Mouse (Mus musculus) kidney, adult 2 months (tissue): Measurements from ENCODE around the gene Erich4. TPM values are rescaled to one million over a fixed set of nuclear protein-coding genes. Genes with fewer than 3 reads are reported as not detected.

Experiments used
- DNase-seq: peaks from one replicate; pipeline ENCODE4 v3.0.0; 2021
- H3K27ac ChIP-seq: fragments of 200-500 bp; 2 replicates; pipeline ENCODE4 v1.5.1; 2012; ENCODE audit warnings: low read depth, low read length, control low read depth, inconsistent platforms; ENCODE audit not compliant: insufficient read depth
- H3K27me3 ChIP-seq: fragments of 200-500 bp; replicated peaks from 2 replicates; pipeline ENCODE4 v1.6.1; 2012; ENCODE audit warnings: mild to moderate bottlenecking, moderate library complexity, low read length, inconsistent platforms; ENCODE audit not compliant: control insufficient read depth, insufficient read depth
- H3K36me3 ChIP-seq: fragments of 200-500 bp; 2 replicates; pipeline ENCODE4 v1.6.1; 2012; ENCODE audit warnings: mild to moderate bottlenecking, moderate library complexity, low read length, inconsistent platforms; ENCODE audit not compliant: control insufficient read depth, insufficient read depth
- H3K4me1 ChIP-seq: fragments of 200-500 bp; 2 replicates; pipeline ENCODE4 v1.6.1; 2011; ENCODE audit warnings: low read length; ENCODE audit not compliant: control insufficient read depth, insufficient read depth
- H3K4me3 ChIP-seq: fragments of 200-500 bp; 2 replicates; pipeline ENCODE4 v1.5.1; 2011; ENCODE audit warnings: mild to moderate bottlenecking, low read depth, low read length, control low read depth; ENCODE audit not compliant: insufficient read depth
- CTCF ChIP-seq: fragments of 200-500 bp; conservative IDR thresholded peaks from 2 replicates; pipeline ENCODE4 v1.5.1; 2011; ENCODE audit warnings: low read depth, mild to moderate bottlenecking, control low read depth, low read length, moderate library complexity, mixed read lengths; ENCODE audit not compliant: insufficient read depth, insufficient read length
- POLR2A ChIP-seq: fragments of 200-500 bp; IDR thresholded peaks from one replicate; pipeline ENCODE4 v1.6.1; 2011; ENCODE audit warnings: low read depth, low read length, control low read depth
- WGBS: fragments of 180-500 bp; shearing (Covaris S2); methylation state at CpG from one replicate; pipeline ENCODE4 v1.1.7; 2018; 5-methylcytosine and 5-hydroxymethylcytosine counted together
- polyA plus RNA-seq: library from polyadenylated mRNA; depleted of rRNA; stranded (reverse); fragments of >200 nt; gene quantifications from 2 replicates; pipeline ENCODE4 v1.2.3, GENCODE M21; 2012

The Erich4 gene
- polyA plus RNA-seq, 1 experiment = 49.7 TPM

DNA sequence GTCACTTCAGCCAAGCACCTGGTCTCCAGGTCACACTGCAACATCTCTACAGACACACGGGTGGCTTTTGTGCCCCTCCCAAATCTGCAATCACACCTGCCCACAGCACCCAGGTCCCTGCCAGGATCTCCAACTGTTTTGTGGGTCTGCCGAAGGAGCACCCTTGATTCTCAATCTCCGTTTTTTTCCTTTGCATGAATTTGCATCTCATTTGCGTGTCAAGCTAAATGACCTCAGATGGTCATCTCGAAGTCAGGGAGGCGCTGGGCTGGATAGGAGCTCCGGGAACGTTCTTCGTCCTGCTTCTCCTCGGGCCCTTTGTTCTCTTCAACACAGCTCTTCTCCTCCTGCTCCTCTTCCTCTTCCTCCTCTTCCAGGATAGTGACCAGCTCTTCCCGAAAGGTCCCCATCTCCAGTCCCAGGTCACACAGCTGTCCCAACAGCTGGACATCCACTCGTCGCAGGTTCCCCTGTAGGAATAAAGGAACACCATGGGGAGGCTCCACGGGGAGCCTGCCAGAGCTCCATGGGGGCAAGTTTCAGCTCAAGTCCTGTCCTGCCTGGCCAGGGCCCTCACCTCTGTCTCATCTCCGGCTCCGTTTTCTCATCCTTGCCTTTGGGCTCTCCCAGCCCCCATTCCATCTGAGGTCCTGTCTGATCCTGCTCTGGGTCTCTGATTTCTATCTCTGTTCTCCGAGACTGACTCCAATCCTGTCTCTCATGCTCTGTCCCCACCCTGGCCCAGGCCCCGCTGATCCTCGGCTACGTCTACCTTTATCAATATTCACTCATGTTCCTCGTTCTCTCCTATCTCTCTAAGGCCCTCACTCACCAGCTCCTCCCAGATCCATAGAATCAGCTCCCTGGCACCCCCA is 624 bp downstream of the Erich4 start:
- 43% methylated on average over 21 of the region's 21 CpGs for WGBS
- DNase-seq = peak; percentile 78
- H3K27ac ChIP-seq = peak overlapping the region; percentile 83
- H3K27me3 ChIP-seq = no peaks in the 10 kb centered on the region
- TF ChIP-seq POLR2A (peak; percentile 32), CTCF (no peak)
- peak overlapping the region; percentile 52 for H3K4me3 ChIP-seq
- no peaks in the 10 kb centered on the region for H3K36me3 ChIP-seq
- H3K4me1 ChIP-seq = peaks cover 10% of the 10 kb centered on the region; the same call in 1 of the 2 replicates

DNA sequence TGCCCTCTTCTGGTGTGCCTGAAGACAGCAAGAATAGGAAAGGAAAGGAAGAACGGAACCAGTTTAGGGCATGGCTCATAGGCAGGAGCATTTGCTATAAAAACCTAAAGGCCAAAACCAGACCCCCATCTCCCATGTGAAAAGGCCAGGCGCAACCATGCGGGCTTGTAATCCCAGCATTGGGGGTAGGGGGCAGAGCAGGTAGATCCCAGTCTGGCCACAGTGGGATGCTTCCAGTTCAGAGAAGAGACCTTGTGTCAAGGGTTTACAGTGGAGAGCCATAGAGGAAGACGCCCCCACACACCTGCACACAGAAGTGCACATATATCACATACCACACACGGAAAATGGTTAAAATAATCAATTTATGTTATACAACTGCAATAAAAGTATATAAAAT is 1.6 kb downstream of the Erich4 start:
- no peaks in the 10 kb centered on the region for H3K27me3 ChIP-seq
- no peak for TF ChIP-seq POLR2A
- TF ChIP-seq CTCF = no peak
- H3K4me1 ChIP-seq = peaks cover 10% of the 10 kb centered on the region; the same call in 1 of the 2 replicates
- H3K36me3 ChIP-seq = no peaks in the 10 kb centered on the region
- no peak for DNase-seq
- WGBS = 92% methylated on average over 5 of the region's 5 CpGs
- peak overlapping the region; percentile 4 for H3K4me3 ChIP-seq
- H3K27ac ChIP-seq = no peak overlapping the region

DNA sequence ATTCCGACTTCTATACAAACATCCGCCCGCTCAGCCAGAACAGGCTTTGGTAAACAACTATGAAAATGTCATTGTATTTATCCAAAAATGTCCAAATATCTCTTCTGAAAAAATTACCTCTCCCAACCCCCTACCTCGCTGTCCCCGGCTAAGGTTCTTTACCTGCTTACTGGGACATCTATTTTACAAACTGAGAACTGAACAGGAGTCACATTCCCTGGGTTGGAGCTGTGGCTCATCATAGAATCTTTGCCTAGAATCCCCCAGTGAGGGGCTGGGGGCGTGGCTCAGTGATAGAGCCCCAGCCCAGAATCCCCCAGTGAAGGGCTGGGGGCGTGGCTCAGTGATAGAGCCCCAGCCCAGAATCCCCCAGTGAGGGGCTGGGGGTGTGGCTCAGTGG is 4.2 kb downstream of the Erich4 start:
- no peaks in the 10 kb centered on the region for H3K27me3 ChIP-seq
- no peak overlapping the region for H3K27ac ChIP-seq
- 60% methylated on average over 7 of the region's 7 CpGs for WGBS
- TF ChIP-seq CTCF (no peak), POLR2A (no peak)
- H3K4me3 ChIP-seq = no peak overlapping the region
- DNase-seq = no peak
- no peaks in the 10 kb centered on the region for H3K36me3 ChIP-seq
- peaks cover 12% of the 10 kb centered on the region; the same call in 1 of the 2 replicates for H3K4me1 ChIP-seq

DNA sequence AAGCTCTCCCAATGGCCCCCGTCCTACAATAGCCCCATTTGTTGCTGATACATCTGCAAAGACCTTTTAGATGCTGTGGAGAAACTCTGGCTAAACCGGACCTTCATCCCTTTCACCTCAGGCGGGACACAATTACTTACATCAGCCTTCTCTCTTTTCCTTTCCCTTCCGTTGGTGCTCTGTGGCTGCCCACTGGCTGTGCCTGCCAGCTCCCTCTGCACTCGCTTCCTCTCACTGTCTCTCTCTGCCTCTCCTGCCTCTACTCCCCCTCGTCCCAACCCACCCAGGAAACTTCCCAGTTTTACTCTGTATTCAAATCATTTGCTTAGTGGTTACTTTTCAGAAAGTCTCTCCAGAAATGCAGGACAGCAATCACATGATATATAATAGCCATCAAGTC is 5.6 kb downstream of the Erich4 start:
- Histone ChIP-seq H3K4me3 (no peak overlapping the region), H3K36me3 (no peaks in the 10 kb centered on the region), H3K27me3 (no peaks in the 10 kb centered on the region), H3K4me1 (peaks cover 7% of the 10 kb centered on the region; the same call in 1 of the 2 replicates), H3K27ac (no peak overlapping the region)
- WGBS = 40% methylated on average over 6 of the region's 6 CpGs
- no peak for DNase-seq
- TF ChIP-seq CTCF (no peak), POLR2A (no peak)

DNA sequence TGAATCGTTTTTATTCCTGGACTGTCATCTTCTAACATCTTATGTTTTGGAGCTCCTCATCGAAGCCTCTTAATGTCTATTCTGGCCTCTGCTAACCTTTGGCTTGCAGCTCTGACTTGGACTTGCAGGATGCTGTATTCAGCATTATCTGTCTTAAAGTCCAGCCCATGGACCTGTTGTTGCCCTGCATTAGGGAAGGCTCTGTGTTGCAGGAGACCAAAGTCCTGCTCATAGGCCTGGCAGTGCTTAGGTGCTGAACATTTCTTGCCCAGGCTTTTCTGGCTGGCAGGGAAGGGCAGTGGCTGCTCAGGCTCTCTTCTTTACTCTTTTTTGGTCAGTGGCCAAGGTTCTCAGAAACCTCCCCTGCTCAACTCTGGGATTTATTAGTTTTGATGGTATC is 8.5 kb downstream of the Erich4 start:
- peak; percentile 93 for DNase-seq
- 47% methylated on average over 2 of the region's 2 CpGs for WGBS
- Histone ChIP-seq H3K27ac (peak overlapping the region; percentile 87), H3K4me3 (peak overlapping the region; percentile 34), H3K27me3 (no peaks in the 10 kb centered on the region), H3K4me1 (peaks cover 7% of the 10 kb centered on the region; the same call in 1 of the 2 replicates), H3K36me3 (no peaks in the 10 kb centered on the region)
- no peak for TF ChIP-seq CTCF
- TF ChIP-seq POLR2A = no peak

DNA sequence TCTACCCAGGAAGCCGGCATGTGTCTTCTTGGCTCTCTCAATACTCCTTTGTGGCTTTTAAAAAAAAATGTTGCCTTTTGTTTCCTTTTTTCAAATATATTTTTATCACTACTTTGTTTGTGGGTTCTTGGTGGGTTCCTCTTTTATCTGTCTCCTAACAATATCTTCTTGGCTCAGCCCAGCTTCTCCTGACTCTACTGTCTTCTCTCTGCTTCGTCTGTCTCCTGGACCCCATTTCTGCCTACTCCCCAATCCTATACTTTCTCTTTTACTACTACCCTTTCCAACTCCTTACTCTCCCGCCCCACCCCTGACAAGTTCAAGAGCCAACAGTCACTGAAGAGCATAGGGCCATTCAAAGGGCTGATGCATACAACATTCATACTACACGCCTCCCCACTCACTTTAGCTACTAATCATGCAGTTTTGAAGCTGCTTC is 9.0 kb downstream of the Erich4 start:
- Histone ChIP-seq H3K4me3 (peak overlapping the region; percentile 34), H3K4me1 (peaks cover 7% of the 10 kb centered on the region; the same call in 1 of the 2 replicates), H3K27ac (peak overlapping the region; percentile 87), H3K36me3 (no peaks in the 10 kb centered on the region), H3K27me3 (no peaks in the 10 kb centered on the region)
- WGBS = 58% methylated on average over 4 of the region's 4 CpGs
- DNase-seq = no peak
- TF ChIP-seq POLR2A (no peak), CTCF (no peak)

DNA sequence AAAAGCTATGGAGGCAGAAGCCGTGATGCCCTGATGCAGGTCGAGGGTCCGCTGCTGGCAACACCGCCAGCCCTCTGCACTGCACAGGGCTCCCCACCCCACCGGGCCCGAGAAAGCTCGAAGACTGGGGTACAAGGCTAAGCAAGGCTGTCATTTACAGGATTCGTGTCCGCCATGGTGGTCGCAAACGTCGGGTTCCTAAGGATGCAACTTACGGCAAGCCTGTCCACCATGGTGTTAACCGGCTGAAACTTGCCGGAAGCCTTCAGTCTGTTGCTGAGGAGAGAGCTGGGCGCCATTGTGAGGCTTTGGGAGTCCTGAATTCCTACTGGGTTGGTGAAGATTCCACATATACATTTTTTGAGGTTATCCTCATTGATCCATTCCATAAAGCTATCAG is 14.3 kb downstream of the Erich4 start:
- Histone ChIP-seq H3K27me3 (no peaks in the 10 kb centered on the region), H3K36me3 (no peaks in the 10 kb centered on the region), H3K4me1 (no peaks in the 10 kb centered on the region; the same call in 1 of the 2 replicates), H3K27ac (no peak overlapping the region), H3K4me3 (no peak overlapping the region)
- no peak for DNase-seq
- 91% methylated on average over 16 of the region's 16 CpGs for WGBS
- no peak for TF ChIP-seq POLR2A
- no peak for TF ChIP-seq CTCF

DNA sequence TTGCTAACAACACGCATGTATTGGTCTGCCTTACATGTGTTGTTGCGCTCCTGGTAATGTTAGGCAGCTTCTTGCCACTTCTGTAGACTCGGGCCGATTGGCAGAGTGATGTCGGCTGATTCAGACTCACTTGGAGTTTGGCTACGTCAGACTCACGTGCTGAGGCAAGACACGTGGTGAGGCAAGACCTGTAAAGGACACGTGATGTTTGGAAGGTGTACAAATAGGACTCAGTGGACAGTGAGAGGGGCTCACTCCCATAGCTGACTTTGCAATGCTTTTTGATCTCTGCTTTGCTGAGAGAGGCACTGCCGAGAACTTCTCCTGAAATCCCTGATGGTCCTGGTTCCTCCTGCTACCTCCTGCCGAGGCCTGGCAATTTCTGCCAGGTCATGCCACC is 15.0 kb downstream of the Erich4 start:
- no peak for DNase-seq
- no peak overlapping the region for H3K4me3 ChIP-seq
- no peaks in the 10 kb centered on the region for H3K36me3 ChIP-seq
- H3K27me3 ChIP-seq = no peaks in the 10 kb centered on the region
- TF ChIP-seq CTCF (no peak), POLR2A (no peak)
- H3K4me1 ChIP-seq = no peaks in the 10 kb centered on the region; the same call in 1 of the 2 replicates
- H3K27ac ChIP-seq = no peak overlapping the region
- 77% methylated on average over 11 of the region's 11 CpGs for WGBS
